8 mouse cellular contexts compared by ENCODE assay signal in the genomic region with DNA sequence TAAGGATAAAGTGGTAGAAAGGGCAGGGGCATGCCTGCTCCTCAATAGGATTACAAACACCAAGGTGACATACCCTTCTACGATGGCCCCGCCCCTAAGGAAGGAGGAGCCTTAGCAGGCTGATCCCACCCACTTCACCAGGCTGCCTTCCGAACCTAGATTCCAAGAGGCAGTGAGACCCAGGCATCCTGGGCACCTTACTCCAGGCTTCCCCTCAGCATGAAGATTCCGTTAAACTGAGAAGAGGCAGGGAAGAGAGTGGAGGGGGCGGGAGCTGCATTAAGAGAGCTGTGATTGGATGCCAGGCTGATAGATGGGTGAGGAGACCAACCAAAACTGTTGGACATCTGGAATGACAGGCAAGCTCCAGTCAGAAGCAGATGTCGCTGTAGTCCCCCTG.
DNase-seq lines count a peak whose midpoint lies in the region; ATAC-seq lines count a peak whose summit lies in the region.

No protein-coding gene starts in this region.

- peak; percentile 55 for DNase-seq in adrenal gland, postnatal 25 days
- DNase-seq in embryo, embryonic 10.5 days (ENCODE audit: low spot score): peak; percentile 88
- peak; percentile 66 for DNase-seq in gastrocnemius, postnatal 25 days
- DNase-seq in left cerebral cortex, adult 8-10 months (ENCODE audit: low spot score in 2 of 2): peak; percentile 67 to 76
- DNase-seq in midbrain, embryonic 11.5 days (ENCODE audit: low spot score, missing footprints): peak; percentile 95
- DNase-seq in adipocyte (ENCODE audit: low spot score): no peak

- peaks cover 19% of the 10 kb centered on the region for H3K4me1 ChIP-seq in intestine, embryonic 15.5 days (replicated peaks)
- peaks cover 17% of the 10 kb centered on the region for H3K4me1 ChIP-seq in midbrain, embryonic 11.5 days (ENCODE audit: control insufficient read depth, insufficient read depth, low read length)
- H3K4me1 ChIP-seq in stomach, embryonic 14.5 days (ENCODE audit: control insufficient read depth, insufficient read depth, low read length): peaks cover 10% of the 10 kb centered on the region

- 6% methylated on average over 6 of the region's 6 CpGs for WGBS in intestine, embryonic 15.5 days
- 2% methylated on average over 6 of the region's 6 CpGs for WGBS in midbrain, embryonic 11.5 days
- 6% methylated on average over 6 of the region's 6 CpGs for WGBS in stomach, embryonic 14.5 days

- no peak overlapping the region for H3K27ac ChIP-seq in intestine, embryonic 15.5 days
- H3K27ac ChIP-seq in midbrain, embryonic 11.5 days (ENCODE audit: low read depth, low read length): no peak overlapping the region
- no peak overlapping the region for H3K27ac ChIP-seq in stomach, embryonic 14.5 days (ENCODE audit: low read length)

- no peaks in the 10 kb centered on the region for H3K9me3 ChIP-seq in intestine, embryonic 15.5 days
- no peaks in the 10 kb centered on the region for H3K9me3 ChIP-seq in midbrain, embryonic 11.5 days (ENCODE audit: control insufficient read depth, low read length)
- no peaks in the 10 kb centered on the region for H3K9me3 ChIP-seq in stomach, embryonic 14.5 days (ENCODE audit: control insufficient read depth, low read depth, low read length)

- no peaks in the 10 kb centered on the region for H3K27me3 ChIP-seq in intestine, embryonic 15.5 days (replicated peaks)
- H3K27me3 ChIP-seq in midbrain, embryonic 11.5 days (ENCODE audit: control insufficient read depth, insufficient read depth, low read length): no peaks in the 10 kb centered on the region
- no peaks in the 10 kb centered on the region for H3K27me3 ChIP-seq in stomach, embryonic 14.5 days (ENCODE audit: control insufficient read depth, insufficient read depth, low read length)

- H3K36me3 ChIP-seq in intestine, embryonic 15.5 days: no peaks in the 10 kb centered on the region
- H3K36me3 ChIP-seq in midbrain, embryonic 11.5 days (ENCODE audit: control insufficient read depth, insufficient read depth, low read length): no peaks in the 10 kb centered on the region
- no peaks in the 10 kb centered on the region for H3K36me3 ChIP-seq in stomach, embryonic 14.5 days (ENCODE audit: control insufficient read depth, insufficient read depth, low read length)

- peak; percentile 77 for ATAC-seq in intestine, embryonic 15.5 days
- ATAC-seq in midbrain, embryonic 11.5 days (ENCODE audit: low FRiP score): peak; percentile 85
- peak; percentile 31; the same call in 1 of the 2 replicates for ATAC-seq in stomach, embryonic 14.5 days (ENCODE audit: insufficient number of reproducible peaks, insufficient read depth, low FRiP score, low read depth)

- H3K4me3 ChIP-seq in intestine, embryonic 15.5 days (replicated peaks): peak overlapping the region; percentile 16; the same call in 1 of the 2 replicates
- no peak overlapping the region for H3K4me3 ChIP-seq in midbrain, embryonic 11.5 days (ENCODE audit: low read depth, low read length)
- 0 out of 2 replicates have a peak overlapping the region, but pooled peaks have one; percentile 5 for H3K4me3 ChIP-seq in stomach, embryonic 14.5 days (ENCODE audit: low read depth, low read length)

- no peak overlapping the region for H3K9ac ChIP-seq in intestine, embryonic 15.5 days
- H3K9ac ChIP-seq in midbrain, embryonic 11.5 days (ENCODE audit: low read length): peak overlapping the region; percentile 36
- H3K9ac ChIP-seq in stomach, embryonic 14.5 days (replicated peaks; ENCODE audit: low read depth, low read length): no peak overlapping the region

- H3K4me2 ChIP-seq in intestine, embryonic 15.5 days (replicated peaks): peak overlapping the region; percentile 46
- H3K4me2 ChIP-seq in midbrain, embryonic 11.5 days: peak overlapping the region; percentile 38
- H3K4me2 ChIP-seq in stomach, embryonic 14.5 days (replicated peaks; ENCODE audit: low read depth, low read length): 0 out of 2 replicates have a peak overlapping the region, but pooled peaks have one; percentile 21

Comparison
In these comparisons a context has a peak if more than half of its experiments do, and no peak if none do; other contexts are left out.
1. ATAC-seq: peak in every context shown above with its lines; median percentile 85 in midbrain, embryonic 11.5 days; 77 in intestine, embryonic 15.5 days; 31 in stomach, embryonic 14.5 days.